Comparison of ENCODE assay signal across 8 mouse cellular contexts in genomic region chr2:38533322-38533721, GRCm38 (mm10). TPM values are rescaled to one million over a fixed set of nuclear protein-coding genes. Genes with fewer than 3 reads are reported as not detected.
DNase-seq lines count a peak whose midpoint lies in the region; ATAC-seq and TF ChIP-seq lines count a peak whose summit lies in the region.

No protein-coding gene starts in this region.

- H3K9ac ChIP-seq in liver, embryonic 14.5 days (replicated peaks), result peak overlapping the region; percentile 1; the same call in 1 of the 2 replicates
- no peak overlapping the region for H3K9ac ChIP-seq in neural tube, embryonic 15.5 days (replicated peaks)

- H3K4me2 ChIP-seq in liver, embryonic 14.5 days (ENCODE audit: low read depth), result peak overlapping the region; percentile 88
- H3K4me2 ChIP-seq in neural tube, embryonic 15.5 days, result no peak overlapping the region

- no peaks in the 10 kb centered on the region for H3K27me3 ChIP-seq in liver, embryonic 14.5 days (ENCODE audit: control insufficient read depth, insufficient read depth, low read length)
- no peaks in the 10 kb centered on the region for H3K27me3 ChIP-seq in neural tube, embryonic 15.5 days (replicated peaks)

- 4% methylated on average over 6 of the region's 6 CpGs for WGBS in liver, embryonic 14.5 days (ENCODE audit: insufficient replicate concordance)
- WGBS in neural tube, embryonic 15.5 days, result 82% methylated on average over 6 of the region's 6 CpGs

- peak overlapping the region; percentile 4 to 45; a peak in 3 of 4 replicates for H3K4me3 ChIP-seq in liver, embryonic 14.5 days (ENCODE audit: insufficient read depth in 1 of 2, low read depth in 2 of 2, low read length in 2 of 2)
- no peak overlapping the region for H3K4me3 ChIP-seq in neural tube, embryonic 15.5 days (replicated peaks)

- no peaks in the 10 kb centered on the region for H3K9me3 ChIP-seq in liver, embryonic 14.5 days (ENCODE audit: control insufficient read depth, low read length)
- no peaks in the 10 kb centered on the region for H3K9me3 ChIP-seq in neural tube, embryonic 15.5 days (replicated peaks)

- no peak for TF ChIP-seq CTCF in liver, embryonic 14.5 days (IDR thresholded peaks at IDR 0.05; ENCODE audit: low read depth)

- intact Hi-C loops in heart, postnatal 25 days (cut with DNase I), result loop anchor here (5.0 kb wide), 1 partner anchor 46 kb away; no protein-coding TSS in a partner anchor

- peak; percentile 81 for TF ChIP-seq EP300 in liver, embryonic 14.5 days (IDR thresholded peaks at IDR 0.05; ENCODE audit: low read depth)

- H3K27ac ChIP-seq in liver, embryonic 14.5 days, result peak overlapping the region; percentile 80
- H3K27ac ChIP-seq in neural tube, embryonic 15.5 days (replicated peaks), result no peak overlapping the region

- DNase-seq in urinary bladder, postnatal 14 days (ENCODE audit: low spot score), result peak; percentile 41
- DNase-seq in urinary bladder, postnatal 4 days (ENCODE audit: low spot score in 2 of 2), result no peak
- DNase-seq in heart, postnatal 25 days (ENCODE audit: low spot score), result peak; percentile 71
- peak; percentile 71 to 78 (median 73) for DNase-seq in liver, embryonic 14.5 days (ENCODE audit: low read depth in 3 of 3, low spot score in 3 of 3)
- peak; percentile 75 for DNase-seq in yolk sac, embryonic 10.5 days (ENCODE audit: low spot score)
- DNase-seq in right cerebral cortex, postnatal 36 days (ENCODE audit: low spot score in 2 of 2), result no peak
- no peak for DNase-seq in frontal cortex, postnatal 14 days (ENCODE audit: low spot score in 2 of 2)

- H3K36me3 ChIP-seq in liver, embryonic 14.5 days (replicated peaks; ENCODE audit: control insufficient read depth, insufficient read depth, low read depth), result no peaks in the 10 kb centered on the region
- H3K36me3 ChIP-seq in neural tube, embryonic 15.5 days, result no peaks in the 10 kb centered on the region

- peaks cover 81 to 88% of the 10 kb centered on the region in 2 experiments for H3K4me1 ChIP-seq in liver, embryonic 14.5 days (replicated peaks; ENCODE audit: control insufficient read depth in 2 of 2, insufficient read depth in 2 of 2, low read length in 1 of 2)
- peaks cover 50% of the 10 kb centered on the region for H3K4me1 ChIP-seq in neural tube, embryonic 15.5 days

- ATAC-seq in liver, embryonic 14.5 days (ENCODE audit: insufficient read depth), result peak; percentile 48
- no peak for ATAC-seq in neural tube, embryonic 15.5 days (ENCODE audit: low FRiP score)

RNA-seq across cellular contexts. Expression of gene Nek6, which starts 21.9 kb away (rescaled TPM):
- 1 to 10 TPM; 3.4 to 4.3 TPM for total RNA-seq in heart, postnatal 25 days (2021)
- polyA plus RNA-seq in liver, embryonic 14.5 days (2012; rRNA removed), result 8.6 and 9.7 TPM in 2 replicates
- polyA plus RNA-seq in liver, embryonic 14.5 days (2014; fragmentation: Nextera tagmentation; extraction: Ambion mirVana), result 25.1 and 25.2 TPM in 2 replicates
- 51.0 and 57.5 TPM in 2 replicates for polyA plus RNA-seq in neural tube, embryonic 15.5 days (2015; fragmentation: Nextera tagmentation; extraction: Ambion mirVana)

Comparison
In these comparisons a context has a peak if more than half of its experiments do, and no peak if none do; other contexts are left out.
1. DNase-seq: peak in urinary bladder, postnatal 14 days (single experiment), heart, postnatal 25 days (single experiment), liver, embryonic 14.5 days (3 of 3) and yolk sac, embryonic 10.5 days (single experiment); none in urinary bladder, postnatal 4 days (0 of 2), right cerebral cortex, postnatal 36 days (0 of 2) and frontal cortex, postnatal 14 days (0 of 2).